Comparison of ENCODE assay signal across 14 mouse cellular contexts in genomic region chr17:15000047-15000446, GRCm38 (mm10). TPM values are rescaled to one million over a fixed set of nuclear protein-coding genes. Genes with fewer than 3 reads are reported as not detected.
DNase-seq lines count a peak whose midpoint lies in the region; ATAC-seq and TF ChIP-seq lines count a peak whose summit lies in the region.
"Not testable (repeated sequence)": the region's sequence is repeated elsewhere in the genome, so short reads cannot be mapped to it uniquely, and the experiment has no call there.
"Had no signal": no experiment of that assay in that cellular context is flagged by ENCODE, and none has a peak within 500 bp of the region (broad histone marks: within the 10 kb centered on the region; RNA-seq: fewer than 3 reads in every experiment).

No protein-coding gene starts in this region.

- not testable (repeated sequence) for H3K4me3 ChIP-seq in liver, embryonic 11.5 days (ENCODE audit: low read depth, low read length); liver, embryonic 13.5 days (replicated peaks); liver, embryonic 15.5 days (replicated peaks); liver, postnatal 0 days (ENCODE audit: low read depth, low read length); stomach, embryonic 15.5 days (replicated peaks)

- peak; percentile 61 for ATAC-seq in common myeloid progenitor, adult 5-6 weeks (replicated peaks; ENCODE audit: low read depth, poor library complexity, severe bottlenecking)
- peak; percentile 67 for ATAC-seq in erythroid progenitor cell, adult 5-6 weeks (replicated peaks; ENCODE audit: low FRiP score, poor library complexity, severe bottlenecking)
- ATAC-seq in liver, embryonic 11.5 days (replicated peaks; ENCODE audit: low FRiP score), result peak; percentile 83
- peak; percentile 81 for ATAC-seq in liver, embryonic 13.5 days (ENCODE audit: low read depth)
- ATAC-seq in liver, embryonic 15.5 days (ENCODE audit: insufficient read depth), result peak; percentile 76
- peak; percentile 77 for ATAC-seq in liver, postnatal 0 days
- peak; percentile 79 for ATAC-seq in megakaryocyte progenitor cell, adult 5-6 weeks (replicated peaks; ENCODE audit: poor library complexity)
- ATAC-seq in stomach, embryonic 15.5 days (ENCODE audit: insufficient read depth, low FRiP score, low read depth), result peak; percentile 44; the same call in 1 of the 2 replicates

- H3K27ac ChIP-seq in liver, embryonic 11.5 days (ENCODE audit: low read depth, low read length); liver, embryonic 13.5 days; liver, embryonic 15.5 days (replicated peaks); liver, postnatal 0 days (ENCODE audit: low read depth); stomach, embryonic 15.5 days: not testable (repeated sequence)

- not testable (repeated sequence) for H3K9ac ChIP-seq in liver, embryonic 11.5 days (ENCODE audit: low read depth, low read length); liver, embryonic 13.5 days; liver, embryonic 15.5 days; liver, postnatal 0 days (replicated peaks); stomach, embryonic 15.5 days

- TF ChIP-seq CTCF in liver, postnatal 0 days (IDR thresholded peaks at IDR 0.05; ENCODE audit: low read depth), result not testable (repeated sequence)

- H3K27me3 ChIP-seq in liver, embryonic 11.5 days (replicated peaks; ENCODE audit: control insufficient read depth, insufficient read depth, low read length); liver, embryonic 13.5 days; liver, embryonic 15.5 days; liver, postnatal 0 days (ENCODE audit: insufficient read depth, low read length); stomach, embryonic 15.5 days (replicated peaks): not testable (repeated sequence)

- WGBS in liver, embryonic 11.5 days, result no CpG with 5 or more reads among the region's 4 CpGs
- no CpG with 5 or more reads among the region's 4 CpGs for WGBS in liver, embryonic 13.5 days (ENCODE audit: insufficient replicate concordance)
- no CpG with 5 or more reads among the region's 4 CpGs for WGBS in liver, embryonic 15.5 days (ENCODE audit: insufficient replicate concordance)
- WGBS in liver, postnatal 0 days (ENCODE audit: insufficient replicate concordance), result no CpG with 5 or more reads among the region's 4 CpGs
- WGBS in stomach, embryonic 15.5 days, result no CpG with 5 or more reads among the region's 4 CpGs

- H3K4me1 ChIP-seq in liver, embryonic 11.5 days (replicated peaks; ENCODE audit: control insufficient read depth, insufficient read depth, low read length); liver, embryonic 13.5 days (replicated peaks); liver, embryonic 15.5 days (replicated peaks); liver, postnatal 0 days (ENCODE audit: insufficient read depth); stomach, embryonic 15.5 days: not testable (repeated sequence)

- not testable (repeated sequence) for H3K4me2 ChIP-seq in liver, embryonic 11.5 days; liver, embryonic 13.5 days; liver, embryonic 15.5 days; liver, postnatal 0 days (ENCODE audit: low read depth, low read length); stomach, embryonic 15.5 days

- DNase-seq in liver, embryonic 11.5 days (ENCODE audit: low spot score); liver, embryonic 13.5 days; liver, postnatal 0 days: not testable (repeated sequence)

- H3K9me3 ChIP-seq in liver, embryonic 11.5 days (ENCODE audit: control insufficient read depth, low read length); liver, embryonic 13.5 days (replicated peaks); liver, embryonic 15.5 days (replicated peaks); liver, postnatal 0 days (ENCODE audit: low read length); stomach, embryonic 15.5 days: not testable (repeated sequence)

- TF ChIP-seq EP300 in liver, postnatal 0 days (IDR thresholded peaks at IDR 0.05; ENCODE audit: low read depth), result not testable (repeated sequence)

- not testable (repeated sequence) for H3K36me3 ChIP-seq in liver, embryonic 11.5 days (ENCODE audit: control insufficient read depth, insufficient read depth, low read length); liver, embryonic 13.5 days; liver, embryonic 15.5 days (replicated peaks); liver, postnatal 0 days (replicated peaks; ENCODE audit: insufficient read depth, low read length); stomach, embryonic 15.5 days

RNA-seq across cellular contexts. Expression of gene Gm3435, which starts 9.9 kb away (rescaled TPM):
- total RNA-seq in common myeloid progenitor, adult 5-6 weeks (2017), result 0.39 and 2.5 TPM in 2 replicates
- total RNA-seq in erythroid progenitor cell, adult 5-6 weeks (2015; ENCODE audit: low replicate concordance), result 5.4 TPM in 1 of 2 replicates, not detected in the other
- 0.26 and 5.4 TPM in 2 replicates for total RNA-seq in erythroid progenitor cell, adult 5-6 weeks (2017; ENCODE audit: low replicate concordance)
- 5.4 and 5.6 TPM in 2 replicates for polyA plus RNA-seq in liver, embryonic 11.5 days (2014; fragmentation: Nextera tagmentation; extraction: Ambion mirVana)
- 3.8 and 4.8 TPM in 2 replicates for polyA plus RNA-seq in liver, embryonic 13.5 days (2015; fragmentation: Nextera tagmentation; extraction: Ambion mirVana)
- polyA plus RNA-seq in liver, embryonic 15.5 days (2015; fragmentation: Nextera tagmentation; extraction: Ambion mirVana), result 2.5 and 3.4 TPM in 2 replicates
- 2.7 and 3.7 TPM in 2 replicates for polyA plus RNA-seq in liver, postnatal 0 days (2015; fragmentation: Nextera tagmentation; extraction: Ambion mirVana)
- 3.9 and 4.3 TPM in 2 replicates for total RNA-seq in megakaryocyte progenitor cell, adult 5-6 weeks (2015)
- 2.0 and 2.9 TPM in 2 replicates for total RNA-seq in megakaryocyte progenitor cell, adult 5-6 weeks (2017)
- polyA plus RNA-seq in stomach, embryonic 15.5 days (2015; fragmentation: Nextera tagmentation; extraction: Ambion mirVana), result 7.2 and 8.3 TPM in 2 replicates

RNA-seq across cellular contexts. Expression of gene Gm3417, which starts 21.5 kb away (rescaled TPM):
- 2.6 TPM in 1 of 2 replicates, not detected in the other for total RNA-seq in common myeloid progenitor, adult 5-6 weeks (2017)
- total RNA-seq in erythroid progenitor cell, adult 5-6 weeks (2015; ENCODE audit: low replicate concordance), result not detected in 2 replicates
- not detected in 2 replicates for total RNA-seq in erythroid progenitor cell, adult 5-6 weeks (2017; ENCODE audit: low replicate concordance)
- polyA plus RNA-seq in liver, embryonic 11.5 days (2014; fragmentation: Nextera tagmentation; extraction: Ambion mirVana), result 1.3 and 2.6 TPM in 2 replicates
- 1.2 and 1.7 TPM in 2 replicates for polyA plus RNA-seq in liver, embryonic 13.5 days (2015; fragmentation: Nextera tagmentation; extraction: Ambion mirVana)
- 0.53 and 0.91 TPM in 2 replicates for polyA plus RNA-seq in liver, embryonic 15.5 days (2015; fragmentation: Nextera tagmentation; extraction: Ambion mirVana)
- 1.8 and 1.9 TPM in 2 replicates for polyA plus RNA-seq in liver, postnatal 0 days (2015; fragmentation: Nextera tagmentation; extraction: Ambion mirVana)
- 0.24 and 0.52 TPM in 2 replicates for total RNA-seq in megakaryocyte progenitor cell, adult 5-6 weeks (2015)
- total RNA-seq in megakaryocyte progenitor cell, adult 5-6 weeks (2017), result 1.1 TPM in 1 of 2 replicates, not detected in the other
- not detected in 2 replicates for polyA plus RNA-seq in stomach, embryonic 15.5 days (2015; fragmentation: Nextera tagmentation; extraction: Ambion mirVana)
- total RNA-seq: adrenal gland, adult 18-20 months; adrenal gland, adult 8-10 months; adrenal gland, postnatal 36 days had no signal
- polyA plus RNA-seq: embryonic facial prominence, embryonic 11.5 days; embryonic facial prominence, embryonic 13.5 days; Patski had no signal

RNA-seq across cellular contexts. Expression of gene 9030025P20Rik, which starts 21.8 kb away (rescaled TPM):
- total RNA-seq in common myeloid progenitor, adult 5-6 weeks (2017), result 8.2 and 9.0 TPM in 2 replicates
- 4.6 and 5.8 TPM in 2 replicates for total RNA-seq in erythroid progenitor cell, adult 5-6 weeks (2015; ENCODE audit: low replicate concordance)
- total RNA-seq in erythroid progenitor cell, adult 5-6 weeks (2017; ENCODE audit: low replicate concordance), result 0.76 and 7.2 TPM in 2 replicates
- polyA plus RNA-seq in liver, embryonic 11.5 days (2014; fragmentation: Nextera tagmentation; extraction: Ambion mirVana), result 8.1 and 8.2 TPM in 2 replicates
- polyA plus RNA-seq in liver, embryonic 13.5 days (2015; fragmentation: Nextera tagmentation; extraction: Ambion mirVana), result 5.3 and 5.9 TPM in 2 replicates
- polyA plus RNA-seq in liver, embryonic 15.5 days (2015; fragmentation: Nextera tagmentation; extraction: Ambion mirVana), result 3.7 and 5.1 TPM in 2 replicates
- polyA plus RNA-seq in liver, postnatal 0 days (2015; fragmentation: Nextera tagmentation; extraction: Ambion mirVana), result 3.3 and 3.9 TPM in 2 replicates
- total RNA-seq in megakaryocyte progenitor cell, adult 5-6 weeks (2015), result 3.7 and 4.0 TPM in 2 replicates
- 4.7 and 7.6 TPM in 2 replicates for total RNA-seq in megakaryocyte progenitor cell, adult 5-6 weeks (2017)
- 8.3 and 11.1 TPM in 2 replicates for polyA plus RNA-seq in stomach, embryonic 15.5 days (2015; fragmentation: Nextera tagmentation; extraction: Ambion mirVana)

RNA-seq across cellular contexts. Expression of gene Phf10, which starts 39.0 kb away (rescaled TPM):
- 105 and 124 TPM in 2 replicates for total RNA-seq in common myeloid progenitor, adult 5-6 weeks (2017)
- total RNA-seq in erythroid progenitor cell, adult 5-6 weeks (2015; ENCODE audit: low replicate concordance), result 217 and 251 TPM in 2 replicates
- 117 and 125 TPM in 2 replicates for total RNA-seq in erythroid progenitor cell, adult 5-6 weeks (2017; ENCODE audit: low replicate concordance)
- polyA plus RNA-seq in liver, embryonic 11.5 days (2014; fragmentation: Nextera tagmentation; extraction: Ambion mirVana), result 137 and 150 TPM in 2 replicates
- polyA plus RNA-seq in liver, embryonic 13.5 days (2015; fragmentation: Nextera tagmentation; extraction: Ambion mirVana), result 95.9 and 100 TPM in 2 replicates
- polyA plus RNA-seq in liver, embryonic 15.5 days (2015; fragmentation: Nextera tagmentation; extraction: Ambion mirVana), result 93.2 and 105 TPM in 2 replicates
- 37.3 and 40.6 TPM in 2 replicates for polyA plus RNA-seq in liver, postnatal 0 days (2015; fragmentation: Nextera tagmentation; extraction: Ambion mirVana)
- total RNA-seq in megakaryocyte progenitor cell, adult 5-6 weeks (2015), result 204 and 222 TPM in 2 replicates
- 73.0 and 85.0 TPM in 2 replicates for total RNA-seq in megakaryocyte progenitor cell, adult 5-6 weeks (2017)
- 41.0 and 46.2 TPM in 2 replicates for polyA plus RNA-seq in stomach, embryonic 15.5 days (2015; fragmentation: Nextera tagmentation; extraction: Ambion mirVana)

RNA-seq across cellular contexts. Expression of gene Ermard, which starts 41.0 kb away (rescaled TPM):
- 24.0 and 48.0 TPM in 2 replicates for total RNA-seq in common myeloid progenitor, adult 5-6 weeks (2017)
- 90.5 and 91.5 TPM in 2 replicates for total RNA-seq in erythroid progenitor cell, adult 5-6 weeks (2015; ENCODE audit: low replicate concordance)
- total RNA-seq in erythroid progenitor cell, adult 5-6 weeks (2017; ENCODE audit: low replicate concordance), result 43.6 and 72.8 TPM in 2 replicates
- 67.2 and 73.1 TPM in 2 replicates for polyA plus RNA-seq in liver, embryonic 11.5 days (2014; fragmentation: Nextera tagmentation; extraction: Ambion mirVana)
- polyA plus RNA-seq in liver, embryonic 13.5 days (2015; fragmentation: Nextera tagmentation; extraction: Ambion mirVana), result 28.6 and 31.5 TPM in 2 replicates
- polyA plus RNA-seq in liver, embryonic 15.5 days (2015; fragmentation: Nextera tagmentation; extraction: Ambion mirVana), result 22.4 and 23.9 TPM in 2 replicates
- polyA plus RNA-seq in liver, postnatal 0 days (2015; fragmentation: Nextera tagmentation; extraction: Ambion mirVana), result 24.2 and 27.2 TPM in 2 replicates
- total RNA-seq in megakaryocyte progenitor cell, adult 5-6 weeks (2015), result 57.6 and 71.7 TPM in 2 replicates
- total RNA-seq in megakaryocyte progenitor cell, adult 5-6 weeks (2017), result 24.2 and 39.0 TPM in 2 replicates
- polyA plus RNA-seq in stomach, embryonic 15.5 days (2015; fragmentation: Nextera tagmentation; extraction: Ambion mirVana), result 69.4 and 74.0 TPM in 2 replicates
